Mouse (Mus musculus): Measurements from ENCODE around the gene Tpm4. TPM values are rescaled to one million over a fixed set of nuclear protein-coding genes. Genes with fewer than 3 reads are reported as not detected.
"Not testable (repeated sequence)": the region's sequence is repeated elsewhere in the genome, so short reads cannot be mapped to it uniquely, and the experiment has no call there.

The Tpm4 gene
- 100 to 1,000 TPM; 205 to 209 TPM for total RNA-seq (2021)
- long read RNA-seq, experiment 1, transcript Tpm4-201 (8 exons, 2,128 nt) = major isoform, 377 of 394 reads
- long read RNA-seq, experiment 1, partial matches to known transcripts = 8 of 394 reads
- long read RNA-seq, experiment 1, other reads (novel, unspliced or antisense) = 9 of 394 reads
- long read RNA-seq, experiment 2, transcript Tpm4-201 (8 exons, 2,128 nt) = major isoform, 367 of 386 reads
- long read RNA-seq, experiment 2, partial matches to known transcripts = 1 of 386 reads
- long read RNA-seq, experiment 2, other reads (novel, unspliced or antisense) = 18 of 386 reads

DNA sequence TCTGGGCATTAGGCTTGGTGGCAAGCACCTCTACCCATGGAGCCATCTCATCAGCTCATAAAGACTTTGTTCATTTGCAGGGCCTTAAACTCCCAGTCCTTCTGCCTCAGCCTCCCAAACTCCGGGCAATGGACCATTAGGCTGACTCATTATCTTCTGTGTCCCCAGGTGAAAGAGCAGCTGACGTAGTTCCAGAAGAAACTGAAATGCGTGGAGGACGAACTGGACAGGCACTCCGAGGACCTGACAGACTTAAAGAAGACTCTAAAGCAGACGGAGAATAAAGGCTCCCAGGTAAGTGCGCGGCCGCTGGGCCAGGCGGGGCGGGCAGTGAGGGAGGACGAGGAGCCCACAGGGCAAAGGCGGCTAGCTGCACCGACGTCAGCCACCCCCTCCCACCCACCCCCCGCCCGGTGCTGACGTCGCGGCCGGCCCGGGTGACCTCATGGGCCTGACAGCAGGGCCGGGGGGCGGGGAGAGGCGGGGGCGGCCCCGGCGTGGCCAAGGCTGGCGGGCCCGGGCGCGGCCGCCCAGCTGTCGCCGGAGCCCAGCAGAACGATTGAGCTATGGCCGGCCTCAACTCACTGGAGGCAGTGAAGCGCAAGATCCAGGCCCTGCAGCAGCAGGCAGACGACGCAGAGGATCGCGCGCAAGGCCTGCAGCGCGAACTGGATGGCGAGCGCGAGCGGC is at the start of gene Tpm4:
TSS of gene Tpm4 (plus strand) at position 220 of the 690 bp plus-strand sequence.
- peak; percentile 64 to 71 for DNase-seq (ENCODE audit: low spot score in 2 of 2)

DNA sequence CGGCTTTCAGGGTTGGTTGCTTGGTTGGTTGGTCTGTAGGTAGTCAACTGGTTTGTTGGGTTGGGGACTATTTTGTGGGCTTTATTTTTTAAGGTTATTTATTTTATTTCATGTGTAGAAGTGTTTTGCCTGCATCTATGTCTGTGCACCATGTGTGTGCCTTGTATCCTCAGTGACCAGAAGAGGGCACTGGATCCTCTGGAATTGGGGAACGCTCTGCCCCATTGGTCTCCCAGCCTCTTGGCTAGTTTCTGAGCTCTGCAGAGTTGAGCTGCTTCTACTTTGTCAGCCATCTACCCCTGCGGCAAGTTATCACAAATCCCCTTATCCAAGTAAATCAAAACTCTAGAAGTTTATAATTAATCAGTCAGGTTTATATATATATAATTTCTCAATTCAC is 47.2 kb upstream of the Tpm4 start:
- not testable (repeated sequence) for DNase-seq (ENCODE audit: low spot score in 2 of 2)

DNA sequence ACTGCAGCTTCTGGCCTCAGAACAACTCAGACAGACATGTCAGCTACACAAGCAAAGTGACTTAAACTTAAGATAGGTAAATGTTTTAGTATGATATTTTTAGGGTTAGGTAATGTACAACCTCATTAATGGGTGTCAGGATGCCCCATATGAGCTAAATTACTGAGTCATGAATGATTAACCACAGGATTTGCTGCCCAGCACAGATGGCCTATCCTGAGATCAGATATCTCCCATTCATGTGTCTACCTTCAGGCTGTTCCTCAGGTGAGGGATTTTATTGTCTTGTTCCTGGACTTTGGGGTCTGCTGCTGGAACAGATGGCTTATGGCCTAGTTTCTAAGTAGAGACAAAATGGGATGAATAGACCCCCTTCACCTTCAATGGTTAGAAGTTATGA is 38.1 kb upstream of the Tpm4 start:
- DNase-seq (ENCODE audit: low spot score in 2 of 2) = not testable (repeated sequence)

DNA sequence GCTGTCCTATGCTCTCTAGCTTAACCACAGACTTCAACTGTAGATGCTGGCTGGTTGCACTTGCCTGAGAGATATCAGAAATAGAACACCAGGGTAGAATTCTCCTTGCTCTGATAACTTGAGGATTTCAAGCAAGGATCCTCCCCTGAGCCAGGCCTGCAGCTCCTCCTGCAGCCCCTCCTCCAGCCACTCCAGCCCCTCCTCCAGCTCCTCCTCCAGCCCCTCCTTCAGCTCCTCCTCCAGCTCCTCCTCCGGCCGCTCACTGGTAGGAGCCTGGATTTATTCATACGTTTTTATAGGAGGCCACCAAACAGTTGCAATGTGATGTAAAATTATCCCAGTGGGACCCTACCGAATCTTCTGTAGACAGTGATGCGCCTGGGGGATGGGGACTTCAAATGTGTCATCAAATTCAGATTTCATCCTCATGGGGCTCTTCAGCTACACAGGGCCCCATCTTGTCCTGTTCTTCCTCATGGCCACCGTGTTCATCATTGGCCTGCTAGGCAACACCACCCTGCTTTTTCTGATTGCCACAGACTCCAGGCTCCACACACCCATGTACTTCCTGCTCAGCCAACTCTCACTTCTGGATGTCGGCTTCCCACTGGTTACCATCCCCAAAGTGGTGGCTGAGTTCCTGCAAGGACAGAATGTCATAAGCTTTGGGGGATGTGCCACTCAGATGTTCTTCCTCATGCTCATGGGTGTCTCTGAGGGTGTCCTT is 35.2 kb upstream of the Tpm4 start:
- DNase-seq (ENCODE audit: low spot score in 2 of 2) = peak; percentile 34 to 40

- no peak for DNase-seq (ENCODE audit: low spot score in 2 of 2)
Observed at GRCm38 (mm10) chr8:72105165-72105564, 29.6 kb upstream of the Tpm4 start.

GRCm38 (mm10) chr8:72106740-72107139 is 28.0 kb upstream of the Tpm4 start, which contains the start of gene Olfr374:
Olfr374 (plus strand) TSS chr8:72107040.
- DNase-seq (ENCODE audit: low spot score in 2 of 2) = no peak

GRCm38 (mm10) chr8:72110876-72111275 is 23.9 kb upstream of the Tpm4 start:
- DNase-seq (ENCODE audit: low spot score in 2 of 2) = no peak

GRCm38 (mm10) chr8:72112486-72112885 is 22.3 kb upstream of the Tpm4 start:
- no peak for DNase-seq (ENCODE audit: low spot score in 2 of 2)

GRCm38 (mm10) chr8:72115202-72115601 is 19.6 kb upstream of the Tpm4 start:
- DNase-seq (ENCODE audit: low spot score in 2 of 2) = no peak

GRCm38 (mm10) chr8:72118616-72119015 is 16.2 kb upstream of the Tpm4 start:
- DNase-seq (ENCODE audit: low spot score in 2 of 2) = no peak

DNA sequence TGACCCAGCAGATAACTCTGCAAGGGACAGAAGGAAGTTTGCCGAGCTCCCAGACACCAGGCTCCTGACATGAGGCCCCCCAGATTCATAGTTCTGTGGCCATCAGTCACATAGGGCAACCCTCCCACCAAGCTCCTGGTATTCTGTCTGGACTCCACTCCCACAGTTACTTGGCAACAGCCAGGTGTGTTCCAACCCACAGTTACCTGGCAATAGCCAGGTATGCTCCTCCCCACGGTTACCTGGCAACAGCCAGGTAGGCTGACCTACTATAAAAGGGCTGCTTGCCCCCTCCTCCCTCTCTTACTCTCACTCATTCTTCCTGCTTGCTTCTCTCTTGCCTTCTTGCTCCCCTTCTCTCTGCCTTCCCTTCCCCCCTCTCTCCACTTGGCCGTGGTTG is 13.3 kb upstream of the Tpm4 start:
- not testable (repeated sequence) for DNase-seq (ENCODE audit: low spot score in 2 of 2)

GRCm38 (mm10) chr8:72121997-72122396 is 12.8 kb upstream of the Tpm4 start:
- DNase-seq (ENCODE audit: low spot score in 2 of 2) = no peak

GRCm38 (mm10) chr8:72127834-72128233 is 6.9 kb upstream of the Tpm4 start:
- DNase-seq (ENCODE audit: low spot score in 2 of 2) = no peak

- DNase-seq (ENCODE audit: low spot score in 2 of 2) = no peak
Observed at GRCm38 (mm10) chr8:72131251-72131650, 3.5 kb upstream of the Tpm4 start.

GRCm38 (mm10) chr8:72131901-72132300 is 2.9 kb upstream of the Tpm4 start:
- no peak for DNase-seq (ENCODE audit: low spot score in 2 of 2)

GRCm38 (mm10) chr8:72132417-72132816 is 2.4 kb upstream of the Tpm4 start:
- no peak for DNase-seq (ENCODE audit: low spot score in 2 of 2)

GRCm38 (mm10) chr8:72132891-72133290 is 1.9 kb upstream of the Tpm4 start:
- DNase-seq (ENCODE audit: low spot score in 2 of 2) = no peak

DNA sequence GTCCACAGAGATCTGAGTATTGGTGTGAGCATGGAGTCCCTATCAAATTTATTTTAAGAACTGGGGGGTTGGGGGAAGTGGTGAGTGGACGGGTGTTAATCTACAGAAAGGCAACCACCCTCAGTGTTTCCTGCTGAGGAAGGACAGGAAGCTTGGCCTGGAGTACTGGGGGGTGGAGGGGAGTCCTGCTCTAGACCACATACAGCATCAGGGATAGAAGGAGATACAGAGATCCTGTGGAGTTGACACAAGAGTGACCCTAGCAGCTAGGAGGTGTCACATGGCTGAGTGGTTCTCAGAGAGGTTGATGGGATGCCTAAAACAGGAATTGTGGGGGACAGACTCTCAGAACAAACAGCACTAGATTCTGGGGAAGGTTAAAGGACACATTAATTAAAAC is 1.3 kb upstream of the Tpm4 start:
- no peak for DNase-seq (ENCODE audit: low spot score in 2 of 2)

GRCm38 (mm10) chr8:72135446-72136301 is 899 bp downstream of the Tpm4 start:
- peak; percentile 36 to 55 for DNase-seq (ENCODE audit: low spot score in 2 of 2)

DNA sequence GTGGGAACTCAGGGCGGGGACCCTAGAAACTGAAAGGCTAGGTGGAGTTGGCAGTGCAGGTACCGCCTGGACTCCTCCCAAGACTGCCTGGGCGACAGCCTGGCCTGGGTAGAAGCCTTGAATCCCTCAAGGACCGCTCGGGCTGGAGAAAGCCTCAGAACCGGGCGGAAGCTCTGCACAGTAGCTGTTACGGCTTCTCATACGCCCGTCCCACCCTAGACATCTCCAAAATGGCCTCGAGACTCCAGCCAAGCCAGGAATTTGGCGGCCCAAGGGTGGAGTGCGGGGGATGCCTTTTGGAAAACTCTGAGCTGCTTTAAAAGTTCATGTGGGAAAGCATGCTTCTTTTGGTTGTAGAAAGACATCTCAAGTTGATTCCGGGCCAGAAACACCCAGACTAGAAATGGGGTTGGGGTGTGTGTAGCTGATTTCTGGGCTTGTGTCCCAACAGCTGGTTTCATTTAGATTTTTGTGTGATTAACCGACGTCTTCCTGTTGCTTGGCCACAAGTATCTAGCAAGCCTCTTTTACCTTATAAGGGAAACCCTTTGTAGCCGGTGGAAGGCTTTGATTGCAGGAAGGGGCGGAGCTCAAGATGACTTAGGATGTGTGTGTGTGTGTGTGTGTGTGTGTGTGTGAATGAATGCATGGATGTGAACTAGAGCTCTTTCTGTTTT is 1.7 kb downstream of the Tpm4 start:
- DNase-seq (ENCODE audit: low spot score in 2 of 2) = peak; percentile 38 to 78

Data from gastrocnemius, postnatal 4 days (tissue).